Mouse (Mus musculus): ENCODE data around the gene Ifitm3. TPM values are rescaled to one million over a fixed set of nuclear protein-coding genes. Genes with fewer than 3 reads are reported as not detected.
A peak's percentile ranks its signal among the peaks of the same experiment; 100 is the strongest.

The Ifitm3 gene
- total and polyA plus RNA-seq, 3 experiments, result 0.25 TPM; not detected in 2

GRCm38 (mm10) chr7:141056976-141057375 is 46.4 kb upstream of the Ifitm3 start:
- H3K9me3 ChIP-seq (replicated peaks; ENCODE audit: low read length), result peaks cover 16% of the 10 kb centered on the region
- no peaks in the 10 kb centered on the region for H3K36me3 ChIP-seq (replicated peaks in 1 of 2; ENCODE audit: control insufficient read depth in 1 of 2, insufficient read depth in 1 of 2, low read length in 1 of 2)
- no peaks in the 10 kb centered on the region for H3K79me2 ChIP-seq (replicated peaks; ENCODE audit: control insufficient read depth, extremely low read depth, insufficient read depth, poor library complexity, severe bottlenecking)
- H3K4me2 ChIP-seq (ENCODE audit: insufficient read depth, low read depth, poor library complexity, severe bottlenecking), result no peak overlapping the region
- H3K4me3 ChIP-seq (replicated peaks in 1 of 3; ENCODE audit: low read depth in 2 of 3, low read length in 2 of 3, poor library complexity in 1 of 3), result no peak overlapping the region
- in situ Hi-C loops (cut with MboI; ENCODE audit: low pct_ligation_motif_present, low pct_unique_long_range_greater_than_20kb, low sequenced_read_pairs) (no loop called here), dilution Hi-C loops (cut with MboI; ENCODE audit: extremely low pct_ligation_motif_present, extremely low pct_unique_long_range_greater_than_20kb, low sequenced_read_pairs) (no loop called here)
- peaks cover 21 to 38% of the 10 kb centered on the region in 2 experiments for H3K4me1 ChIP-seq (ENCODE audit: control insufficient read depth in 1 of 2, insufficient read depth in 2 of 2)
- TF ChIP-seq EP300 (IDR thresholded peaks at IDR 0.05; ENCODE audit: low read length) (peak; percentile 45; the same call in 1 of the 2 replicates), MAZ (IDR thresholded peaks at IDR 0.05; ENCODE audit: low read depth, low read length) (no peak)
- H3K9ac ChIP-seq (ENCODE audit: insufficient read depth, low read depth), result no peak overlapping the region
- H3K27me3 ChIP-seq (replicated peaks), result peaks cover 44% of the 10 kb centered on the region
- DNase-seq (ENCODE audit: extremely low read depth), result peak; percentile 23
- no peak overlapping the region for H3K27ac ChIP-seq (ENCODE audit: insufficient read depth, low read depth)

DNA sequence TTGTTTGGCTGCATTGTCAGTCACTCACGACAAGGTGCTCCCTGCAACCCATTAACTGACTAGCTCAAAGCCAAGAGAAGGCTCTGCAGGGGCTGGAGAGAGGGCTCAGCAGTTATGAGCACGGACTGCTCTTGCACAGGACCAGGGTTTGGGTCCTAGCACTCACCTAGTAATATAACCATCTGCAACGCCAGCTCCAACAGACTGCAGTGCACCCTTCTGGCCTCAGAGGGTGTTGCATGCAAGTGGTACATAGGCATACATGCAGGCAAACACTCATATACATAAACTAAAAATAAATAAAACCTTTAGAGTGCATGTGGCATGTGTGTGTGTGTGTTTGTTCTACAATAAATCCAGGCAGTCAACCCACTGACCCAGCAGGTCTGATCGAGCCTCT is 45.2 kb upstream of the Ifitm3 start:
- Histone ChIP-seq H3K4me2 (ENCODE audit: insufficient read depth, low read depth, poor library complexity, severe bottlenecking) (no peak overlapping the region), H3K27ac (ENCODE audit: insufficient read depth, low read depth) (no peak overlapping the region), H3K4me1 (ENCODE audit: control insufficient read depth in 1 of 2, insufficient read depth in 2 of 2) (peaks cover 15 to 38% of the 10 kb centered on the region in 2 experiments), H3K79me2 (replicated peaks; ENCODE audit: control insufficient read depth, extremely low read depth, insufficient read depth, poor library complexity, severe bottlenecking) (no peaks in the 10 kb centered on the region), H3K9ac (ENCODE audit: insufficient read depth, low read depth) (no peak overlapping the region), H3K9me3 (replicated peaks; ENCODE audit: low read length) (peaks cover 16% of the 10 kb centered on the region), H3K27me3 (replicated peaks) (peaks cover 32% of the 10 kb centered on the region), H3K4me3 (replicated peaks in 1 of 3; ENCODE audit: low read depth in 2 of 3, low read length in 2 of 3, poor library complexity in 1 of 3) (no peak overlapping the region), H3K36me3 (replicated peaks in 1 of 2; ENCODE audit: control insufficient read depth in 1 of 2, insufficient read depth in 1 of 2, low read length in 1 of 2) (no peaks in the 10 kb centered on the region)
- dilution Hi-C loops (cut with MboI; ENCODE audit: extremely low pct_ligation_motif_present, extremely low pct_unique_long_range_greater_than_20kb, low sequenced_read_pairs) (no loop called here), in situ Hi-C loops (cut with MboI; ENCODE audit: low pct_ligation_motif_present, low pct_unique_long_range_greater_than_20kb, low sequenced_read_pairs) (no loop called here)
- DNase-seq (ENCODE audit: extremely low read depth), result no peak
- no peak for TF ChIP-seq POLR2AphosphoS2 (IDR thresholded peaks at IDR 0.05; ENCODE audit: low read depth, low read length)
- peak in 1 of 2 experiments; percentile 14; a peak in 1 of 4 replicates for TF ChIP-seq CTCF (conservative IDR thresholded peaks at IDR 0.05 in 1 of 2, IDR thresholded peaks at IDR 0.05 in 1 of 2; ENCODE audit: low read depth in 2 of 2, low read length in 2 of 2)
- TF ChIP-seq MYC (IDR thresholded peaks at IDR 0.05; ENCODE audit: low read depth, low read length), result no peak
- TF ChIP-seq RAD21 (IDR thresholded peaks at IDR 0.05; ENCODE audit: low read depth, low read length), result no peak

DNA sequence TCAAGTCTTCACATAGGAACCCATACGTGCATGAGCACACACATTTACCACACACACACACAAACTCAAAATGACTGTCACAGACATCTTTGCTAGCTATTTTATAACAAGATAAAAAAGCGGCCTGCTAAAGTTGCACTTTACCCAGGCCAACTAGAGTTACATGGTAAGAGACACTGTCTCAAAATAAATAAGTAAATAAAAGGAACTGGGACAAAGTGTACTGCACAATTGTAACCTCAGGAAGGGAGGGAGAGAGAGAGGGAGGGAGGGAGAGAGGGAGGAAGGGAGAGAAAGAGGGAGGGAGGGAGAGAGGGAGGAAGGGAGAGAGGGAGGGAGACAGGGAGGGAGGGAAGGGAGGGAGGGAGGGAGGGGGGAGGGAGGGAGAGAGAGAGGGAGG is 41.9 kb upstream of the Ifitm3 start:
- Histone ChIP-seq H3K4me1 (ENCODE audit: control insufficient read depth in 1 of 2, insufficient read depth in 2 of 2) (peaks cover 4 to 20% of the 10 kb centered on the region in 2 experiments; a peak in 3 of 4 replicates), H3K9ac (ENCODE audit: insufficient read depth, low read depth) (no peak overlapping the region), H3K9me3 (replicated peaks; ENCODE audit: low read length) (peaks cover 20% of the 10 kb centered on the region), H3K27me3 (replicated peaks) (peaks cover 8% of the 10 kb centered on the region), H3K27ac (ENCODE audit: insufficient read depth, low read depth) (no peak overlapping the region), H3K36me3 (replicated peaks in 1 of 2; ENCODE audit: control insufficient read depth in 1 of 2, insufficient read depth in 1 of 2, low read length in 1 of 2) (no peaks in the 10 kb centered on the region), H3K4me3 (replicated peaks in 1 of 3; ENCODE audit: low read depth in 2 of 3, low read length in 2 of 3, poor library complexity in 1 of 3) (no peak overlapping the region), H3K79me2 (replicated peaks; ENCODE audit: control insufficient read depth, extremely low read depth, insufficient read depth, poor library complexity, severe bottlenecking) (no peaks in the 10 kb centered on the region), H3K4me2 (ENCODE audit: insufficient read depth, low read depth, poor library complexity, severe bottlenecking) (no peak overlapping the region)
- dilution Hi-C loops (cut with MboI; ENCODE audit: extremely low pct_ligation_motif_present, extremely low pct_unique_long_range_greater_than_20kb, low sequenced_read_pairs) (no loop called here), in situ Hi-C loops (cut with MboI; ENCODE audit: low pct_ligation_motif_present, low pct_unique_long_range_greater_than_20kb, low sequenced_read_pairs) (loop anchor here (5.0 kb wide), 3 partner anchors 35 to 205 kb away; partner anchors contain the start of genes Gm45717, Ifitm2, Odf3 and Scgb1c1)
- no peak for DNase-seq (ENCODE audit: extremely low read depth)
- TF ChIP-seq JUN (IDR thresholded peaks at IDR 0.05; ENCODE audit: insufficient read depth, low read depth, low read length) (no peak), NELFE (IDR thresholded peaks at IDR 0.05; ENCODE audit: low read depth, low read length) (no peak), MYC (IDR thresholded peaks at IDR 0.05; ENCODE audit: low read depth, low read length) (no peak), CTCF (conservative IDR thresholded peaks at IDR 0.05 in 1 of 2, IDR thresholded peaks at IDR 0.05 in 1 of 2; ENCODE audit: low read depth in 2 of 2, low read length in 2 of 2) (no peak), BHLHE40 (IDR thresholded peaks at IDR 0.05; ENCODE audit: low read depth, low read length) (no peak), EP300 (IDR thresholded peaks at IDR 0.05; ENCODE audit: low read length) (no peak), PAX5 (IDR thresholded peaks at IDR 0.05; ENCODE audit: low read length) (no peak), ELF1 (IDR thresholded peaks at IDR 0.05; ENCODE audit: low read depth, low read length) (no peak), ZMIZ1 (IDR thresholded peaks at IDR 0.05; ENCODE audit: low read depth, low read length) (no peak), RAD21 (IDR thresholded peaks at IDR 0.05; ENCODE audit: low read depth, low read length) (no peak), TBP (conservative IDR thresholded peaks at IDR 0.05; ENCODE audit: low read depth, low read length) (no peak), MAFK (IDR thresholded peaks at IDR 0.05; ENCODE audit: insufficient replicate concordance, low read length) (no peak), CHD2 (IDR thresholded peaks at IDR 0.05; ENCODE audit: low read length) (no peak), GABPA (IDR thresholded peaks at IDR 0.05; ENCODE audit: insufficient replicate concordance, low read depth, low read length) (no peak), MAZ (IDR thresholded peaks at IDR 0.05; ENCODE audit: low read depth, low read length) (no peak), MAX (IDR thresholded peaks at IDR 0.05; ENCODE audit: low read length) (no peak), SMC3 (IDR thresholded peaks at IDR 0.05; ENCODE audit: low read depth, low read length) (no peak), KAT2A (IDR thresholded peaks at IDR 0.05; ENCODE audit: insufficient replicate concordance, low read length) (no peak), TCF12 (IDR thresholded peaks at IDR 0.05; ENCODE audit: low read depth, low read length) (no peak)
